Mouse (Mus musculus) liver, embryonic 15.5 days (tissue): ENCODE measurements around the gene Dhx8. TPM values are rescaled to one million over a fixed set of nuclear protein-coding genes. Genes with fewer than 3 reads are reported as not detected.
A peak's percentile ranks its signal among the peaks of the same experiment; 100 is the strongest.

Experiments used
- ATAC-seq: fragments of 200-750 bp; cut with Nextera tagmentation; 2 replicates; pipeline ENCODE4 v1.8.0; 2017; ENCODE audit warnings: moderate number of reproducible peaks, mild to moderate bottlenecking, moderate library complexity; ENCODE audit not compliant: insufficient read depth
- H3K27ac ChIP-seq: fragments of 300-500 bp; sonication (generic); replicated peaks from 2 replicates; pipeline ENCODE4 v1.5.1; 2015; ENCODE audit warnings: mild to moderate bottlenecking, inconsistent platforms
- H3K27me3 ChIP-seq: fragments of 300-500 bp; sonication (generic); 2 replicates; pipeline ENCODE4 v1.6.1; 2015; ENCODE audit warnings: mild to moderate bottlenecking, inconsistent platforms
- H3K36me3 ChIP-seq: fragments of 300-500 bp; sonication (generic); replicated peaks from 2 replicates; pipeline ENCODE4 v1.6.1; 2015; ENCODE audit warnings: moderate library complexity, mild to moderate bottlenecking, inconsistent platforms
- H3K4me1 ChIP-seq: fragments of 300-500 bp; sonication (generic); replicated peaks from 2 replicates; pipeline ENCODE4 v1.6.1; 2015; ENCODE audit warnings: inconsistent platforms
- H3K4me2 ChIP-seq: fragments of 300-500 bp; sonication (generic); 2 replicates; pipeline ENCODE4 v1.6.1; 2015; ENCODE audit warnings: moderate library complexity, mild to moderate bottlenecking, inconsistent platforms
- H3K4me3 ChIP-seq: fragments of 300-500 bp; sonication (generic); replicated peaks from 2 replicates; pipeline ENCODE4 v1.5.1; 2015; ENCODE audit warnings: mild to moderate bottlenecking, inconsistent platforms
- H3K9ac ChIP-seq: fragments of 300-500 bp; sonication (generic); 2 replicates; pipeline ENCODE4 v1.6.1; 2015; ENCODE audit warnings: moderate library complexity, mild to moderate bottlenecking, inconsistent platforms
- H3K9me3 ChIP-seq: fragments of 300-500 bp; sonication (generic); replicated peaks from 2 replicates; pipeline ENCODE4 v1.6.1; 2016; ENCODE audit warnings: inconsistent platforms
- WGBS: fragments of 180-500 bp; shearing (Covaris S2); methylation state at CpG from one replicate; pipeline ENCODE4 v1.1.7; 2015; ENCODE audit warnings: mixed read lengths; ENCODE audit not compliant: insufficient replicate concordance; 5-methylcytosine and 5-hydroxymethylcytosine counted together
- polyA plus RNA-seq: library from polyadenylated mRNA; unstranded; fragments of >200 nt; fragmentation: Nextera tagmentation; extraction: Ambion mirVana; gene quantifications from 2 replicates; pipeline ENCODE4 v1.2.1, GENCODE M21; 2015

The Dhx8 gene
- polyA plus RNA-seq, 1 experiment from 2014 or later, result 14.8 TPM

DNA sequence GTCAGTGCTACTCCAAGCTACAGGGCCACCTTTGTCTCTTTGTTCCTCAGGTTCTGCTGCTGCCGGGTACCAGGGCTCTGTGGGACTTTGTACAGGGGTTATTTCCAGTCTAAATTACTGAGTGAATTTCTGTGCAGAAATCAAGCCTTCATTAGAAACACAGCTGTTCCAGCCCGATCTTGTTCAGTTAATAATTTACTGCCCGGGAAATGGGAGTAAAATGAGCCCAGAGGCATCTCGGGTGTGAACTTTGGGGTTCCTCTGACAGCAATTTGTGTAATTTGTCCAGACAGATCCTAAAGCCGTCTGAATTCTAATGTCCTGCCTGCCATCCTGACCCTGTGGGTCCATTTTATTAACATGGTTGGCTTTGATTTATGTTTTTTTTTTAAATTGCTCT, 28.6 kb upstream of the Dhx8 start:
- H3K4me1 ChIP-seq, result peaks cover 9% of the 10 kb centered on the region
- no peak overlapping the region for H3K9ac ChIP-seq
- no peak overlapping the region for H3K4me3 ChIP-seq
- no peaks in the 10 kb centered on the region for H3K36me3 ChIP-seq
- no peak overlapping the region for H3K27ac ChIP-seq
- H3K9me3 ChIP-seq, result no peaks in the 10 kb centered on the region
- ATAC-seq, result no peak
- H3K27me3 ChIP-seq, result no peaks in the 10 kb centered on the region; the same call in 1 of the 2 replicates
- WGBS, result 58% methylated on average over 5 of the region's 5 CpGs
- H3K4me2 ChIP-seq, result no peak overlapping the region

DNA sequence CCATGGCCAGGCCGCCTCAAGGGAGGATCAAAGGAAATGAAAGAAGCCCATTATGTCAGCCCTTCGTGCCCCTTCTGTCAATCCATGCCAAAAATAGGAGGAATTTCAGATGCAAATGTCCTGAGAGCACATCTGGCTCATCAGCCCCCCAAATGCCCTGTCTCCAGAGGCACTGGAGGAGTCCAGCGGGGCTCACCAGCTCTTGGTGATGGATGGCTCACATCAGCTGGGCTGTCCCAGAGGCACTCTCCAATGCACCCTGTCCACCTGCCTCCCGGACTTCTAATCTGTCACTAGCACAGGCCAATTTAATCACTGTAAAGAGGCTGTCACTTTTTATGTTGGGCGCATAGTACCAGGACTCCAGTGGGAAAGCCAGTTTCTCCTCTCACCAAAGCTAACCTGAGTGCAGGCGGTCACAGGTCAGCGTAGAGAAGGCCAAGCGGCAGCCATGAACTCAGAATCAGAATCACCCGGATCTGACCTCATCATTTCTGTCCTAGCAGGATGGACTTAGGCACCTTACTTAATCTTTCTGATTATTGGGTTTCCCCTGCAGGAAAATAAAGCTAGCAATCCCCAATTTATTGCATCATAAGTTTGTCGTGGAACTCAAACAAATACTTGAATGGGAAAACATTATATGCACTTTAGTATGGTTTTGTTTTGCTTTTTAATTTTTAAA, 25.8 kb upstream of the Dhx8 start:
- ATAC-seq, result no peak
- no peak overlapping the region for H3K4me3 ChIP-seq
- no peaks in the 10 kb centered on the region for H3K36me3 ChIP-seq
- no peaks in the 10 kb centered on the region for H3K9me3 ChIP-seq
- H3K9ac ChIP-seq, result no peak overlapping the region
- no peak overlapping the region for H3K27ac ChIP-seq
- no peak overlapping the region for H3K4me2 ChIP-seq
- H3K27me3 ChIP-seq, result no peaks in the 10 kb centered on the region; the same call in 1 of the 2 replicates
- 70% methylated on average over 10 of the region's 10 CpGs for WGBS
- H3K4me1 ChIP-seq, result no peaks in the 10 kb centered on the region

DNA sequence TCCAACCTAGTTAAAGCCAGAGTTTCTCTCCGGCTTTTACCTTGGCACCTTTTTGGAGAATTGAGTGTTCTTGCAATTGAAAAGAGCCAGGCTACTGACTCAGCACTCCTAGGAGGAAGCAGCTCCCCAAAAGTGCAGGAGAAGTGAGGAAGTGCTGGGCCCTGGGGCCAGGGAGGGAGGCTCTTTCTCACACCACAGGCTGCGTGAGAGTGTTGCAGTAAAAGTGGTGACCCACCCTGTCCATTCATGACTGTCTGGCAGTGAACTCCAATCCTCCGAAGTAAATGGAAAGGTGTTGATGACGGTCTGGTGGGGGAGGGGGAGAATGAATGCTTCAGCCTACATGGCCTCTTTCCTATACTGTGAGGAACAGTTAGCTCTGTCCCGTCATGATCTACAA, 24.2 kb upstream of the Dhx8 start:
- no peak overlapping the region for H3K4me3 ChIP-seq
- H3K9me3 ChIP-seq, result no peaks in the 10 kb centered on the region
- H3K4me1 ChIP-seq, result no peaks in the 10 kb centered on the region
- H3K9ac ChIP-seq, result no peak overlapping the region
- ATAC-seq, result no peak
- no peaks in the 10 kb centered on the region for H3K36me3 ChIP-seq
- no peaks in the 10 kb centered on the region; the same call in 1 of the 2 replicates for H3K27me3 ChIP-seq
- WGBS, result 36% methylated on average over 5 of the region's 5 CpGs
- no peak overlapping the region for H3K27ac ChIP-seq
- H3K4me2 ChIP-seq, result no peak overlapping the region

- Histone ChIP-seq H3K4me2 (no peak overlapping the region), H3K4me1 (no peaks in the 10 kb centered on the region), H3K9me3 (no peaks in the 10 kb centered on the region), H3K27me3 (no peaks in the 10 kb centered on the region), H3K27ac (no peak overlapping the region), H3K4me3 (no peak overlapping the region), H3K36me3 (no peaks in the 10 kb centered on the region), H3K9ac (no peak overlapping the region)
- ATAC-seq, result no peak
- 62% methylated on average over 9 of the region's 9 CpGs for WGBS
Observed at GRCm38 (mm10) chr11:101712811-101713210, 19.9 kb upstream of the Dhx8 start.

GRCm38 (mm10) chr11:101714012-101714411, 18.7 kb upstream of the Dhx8 start:
- no peaks in the 10 kb centered on the region for H3K9me3 ChIP-seq
- no peak for ATAC-seq
- H3K27ac ChIP-seq, result no peak overlapping the region
- H3K36me3 ChIP-seq, result no peaks in the 10 kb centered on the region
- no peak overlapping the region for H3K4me2 ChIP-seq
- no peaks in the 10 kb centered on the region for H3K4me1 ChIP-seq
- no peak overlapping the region for H3K9ac ChIP-seq
- no peak overlapping the region for H3K4me3 ChIP-seq
- H3K27me3 ChIP-seq, result no peaks in the 10 kb centered on the region
- WGBS, result 59% methylated on average over 7 of the region's 7 CpGs

DNA sequence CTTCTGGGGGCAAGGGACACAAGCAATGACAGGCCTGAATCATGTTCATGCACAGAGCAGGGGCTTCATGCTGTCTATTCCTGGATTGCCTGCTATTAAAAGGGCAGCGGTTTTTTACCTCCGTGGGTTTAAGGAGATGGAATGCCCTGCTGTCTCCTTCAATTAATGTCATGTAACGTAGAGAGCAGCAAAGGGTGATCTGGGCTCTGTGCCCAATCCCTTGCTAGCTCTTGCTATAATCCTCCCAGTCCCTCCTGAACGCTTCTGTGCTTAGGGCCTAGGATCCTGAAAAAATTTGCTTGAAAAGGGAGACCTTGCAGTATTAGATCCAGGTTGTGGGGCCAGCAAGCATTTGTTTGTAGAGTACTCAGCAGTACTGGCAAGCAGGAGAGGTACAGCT, 14.4 kb upstream of the Dhx8 start:
- 63% methylated on average over 4 of the region's 4 CpGs for WGBS
- Histone ChIP-seq H3K27me3 (no peaks in the 10 kb centered on the region), H3K4me1 (no peaks in the 10 kb centered on the region), H3K9me3 (no peaks in the 10 kb centered on the region), H3K27ac (no peak overlapping the region), H3K9ac (no peak overlapping the region), H3K4me2 (no peak overlapping the region), H3K36me3 (no peaks in the 10 kb centered on the region), H3K4me3 (no peak overlapping the region)
- no peak for ATAC-seq

- ATAC-seq, result no peak
- Histone ChIP-seq H3K36me3 (no peaks in the 10 kb centered on the region), H3K4me1 (no peaks in the 10 kb centered on the region), H3K27ac (no peak overlapping the region), H3K9me3 (no peaks in the 10 kb centered on the region), H3K4me3 (no peak overlapping the region), H3K4me2 (no peak overlapping the region), H3K9ac (no peak overlapping the region), H3K27me3 (no peaks in the 10 kb centered on the region)
- WGBS, result 69% methylated on average over 21 of the region's 21 CpGs
Observed at GRCm38 (mm10) chr11:101719986-101720520, 12.7 kb upstream of the Dhx8 start.

DNA sequence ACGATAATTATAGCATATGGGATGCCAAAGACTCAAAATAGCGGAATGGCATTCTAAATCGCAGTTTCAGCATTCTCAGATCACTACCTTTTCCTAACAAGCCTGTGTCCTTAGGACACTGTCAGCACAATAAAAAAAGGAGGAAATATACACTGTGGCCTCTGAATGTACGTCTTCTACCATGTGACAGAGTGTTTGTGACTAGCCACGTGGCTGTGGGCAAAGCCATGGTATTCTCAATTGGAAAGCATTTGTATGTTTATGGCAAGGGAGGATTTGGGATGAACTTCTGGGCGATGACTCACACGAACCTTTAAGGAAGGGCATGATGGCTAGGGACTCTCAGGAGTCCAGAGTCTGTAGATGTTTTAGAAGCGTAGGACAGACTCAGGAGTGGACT, 7.7 kb upstream of the Dhx8 start:
- no peak for ATAC-seq
- no peak overlapping the region for H3K4me3 ChIP-seq
- H3K9me3 ChIP-seq, result no peaks in the 10 kb centered on the region
- H3K27me3 ChIP-seq, result no peaks in the 10 kb centered on the region
- H3K4me1 ChIP-seq, result no peaks in the 10 kb centered on the region
- no peak overlapping the region for H3K4me2 ChIP-seq
- H3K27ac ChIP-seq, result no peak overlapping the region
- H3K9ac ChIP-seq, result no peak overlapping the region
- 60% methylated on average over 8 of the region's 8 CpGs for WGBS
- H3K36me3 ChIP-seq, result no peaks in the 10 kb centered on the region

GRCm38 (mm10) chr11:101726765-101727164, 6.0 kb upstream of the Dhx8 start:
- H3K9ac ChIP-seq, result no peak overlapping the region
- WGBS, result 77% methylated on average over 2 of the region's 2 CpGs
- H3K9me3 ChIP-seq, result no peaks in the 10 kb centered on the region
- H3K4me3 ChIP-seq, result no peak overlapping the region
- H3K4me2 ChIP-seq, result no peak overlapping the region
- no peak overlapping the region for H3K27ac ChIP-seq
- ATAC-seq, result no peak
- no peaks in the 10 kb centered on the region for H3K36me3 ChIP-seq
- H3K27me3 ChIP-seq, result no peaks in the 10 kb centered on the region
- no peaks in the 10 kb centered on the region for H3K4me1 ChIP-seq

DNA sequence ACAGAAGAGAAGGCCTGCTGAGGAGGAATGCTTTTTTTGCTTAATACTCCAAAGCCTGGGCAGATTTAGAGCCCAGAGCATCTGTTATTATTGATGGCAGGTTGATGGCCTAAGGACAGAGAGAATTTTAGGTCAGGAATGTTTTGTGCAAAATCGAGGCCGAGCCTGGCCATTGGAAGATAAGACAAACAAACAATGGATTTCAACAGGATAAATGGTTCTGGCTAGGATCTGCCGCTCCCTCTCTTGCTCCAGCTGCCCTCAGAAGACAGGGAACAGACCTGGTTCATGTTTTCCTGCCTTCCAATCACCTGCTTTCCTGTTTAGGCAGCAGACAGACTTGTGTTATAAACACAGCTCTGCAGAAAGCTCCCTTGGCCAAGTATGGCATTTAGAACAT, 3.4 kb upstream of the Dhx8 start:
- no peaks in the 10 kb centered on the region for H3K9me3 ChIP-seq
- H3K27ac ChIP-seq, result no peak overlapping the region
- H3K9ac ChIP-seq, result no peak overlapping the region
- 40% methylated on average over 3 of the region's 3 CpGs for WGBS
- no peaks in the 10 kb centered on the region for H3K27me3 ChIP-seq
- peaks cover 14% of the 10 kb centered on the region for H3K4me1 ChIP-seq
- H3K4me3 ChIP-seq, result no peak overlapping the region
- no peak for ATAC-seq
- 0 out of 2 replicates have a peak, but pooled peaks cover under 1% of the 10 kb centered on the region for H3K36me3 ChIP-seq
- no peak overlapping the region for H3K4me2 ChIP-seq

- H3K27me3 ChIP-seq, result no peaks in the 10 kb centered on the region
- H3K9me3 ChIP-seq, result no peaks in the 10 kb centered on the region
- 16% methylated on average over 9 of the region's 9 CpGs for WGBS
- peaks cover 17% of the 10 kb centered on the region for H3K4me1 ChIP-seq
- H3K9ac ChIP-seq, result peak overlapping the region; percentile 82
- peak overlapping the region; percentile 78 for H3K4me2 ChIP-seq
- ATAC-seq, result no peak
- peaks cover 42% of the 10 kb centered on the region for H3K36me3 ChIP-seq
- H3K4me3 ChIP-seq, result peak overlapping the region; percentile 91
- H3K27ac ChIP-seq, result peak overlapping the region; percentile 85
Observed at GRCm38 (mm10) chr11:101733596-101733995, 877 bp downstream of the Dhx8 start.

- Histone ChIP-seq H3K27me3 (no peaks in the 10 kb centered on the region), H3K36me3 (peaks cover 96% of the 10 kb centered on the region), H3K4me1 (no peaks in the 10 kb centered on the region), H3K9me3 (no peaks in the 10 kb centered on the region), H3K4me2 (no peak overlapping the region), H3K9ac (no peak overlapping the region), H3K4me3 (no peak overlapping the region), H3K27ac (no peak overlapping the region)
- WGBS, result 89% methylated on average over 8 of the region's 8 CpGs
- ATAC-seq, result no peak
Observed at GRCm38 (mm10) chr11:101756616-101757015, 23.9 kb downstream of the Dhx8 start.
